In genomic region chr12:45072185-45072584, GRCm38 (mm10) we compare ENCODE assay signal across 10 mouse cellular contexts. TPM values are rescaled to one million over a fixed set of nuclear protein-coding genes. Genes with fewer than 3 reads are reported as not detected.
A peak's percentile ranks its signal among the peaks of the same experiment; 100 is the strongest.
DNase-seq lines count a peak whose midpoint lies in the region; ATAC-seq and TF ChIP-seq lines count a peak whose summit lies in the region.
"Had no signal": no experiment of that assay in that cellular context is flagged by ENCODE, and none has a peak within 500 bp of the region (broad histone marks: within the 10 kb centered on the region; RNA-seq: fewer than 3 reads in every experiment).

No protein-coding gene starts in this region.

- peak; percentile 37 to 52 for DNase-seq in heart, adult 18-20 months
- DNase-seq in heart, postnatal 10 days = no peak
- DNase-seq in midbrain, embryonic 10.5 days (ENCODE audit: low spot score) = no peak
- DNase-seq in kidney, postnatal 0 days (ENCODE audit: low spot score) = no peak
- no peak for DNase-seq in spleen, adult 18-20 months
- no peak for DNase-seq in cerebellum, adult 18-20 months
- DNase-seq: adrenal gland, postnatal 14 days; thymus, adult 2 months had no signal

- no peak for ATAC-seq in midbrain, embryonic 13.5 days
- no peak for ATAC-seq in kidney, postnatal 0 days (replicated peaks; ENCODE audit: low FRiP score, low read depth)
- no peak for ATAC-seq in stomach, embryonic 15.5 days (ENCODE audit: insufficient read depth, low FRiP score, low read depth)

- no peak overlapping the region for H3K27ac ChIP-seq in midbrain, embryonic 10.5 days (replicated peaks)
- H3K27ac ChIP-seq in midbrain, embryonic 13.5 days = no peak overlapping the region
- H3K27ac ChIP-seq in kidney, postnatal 0 days = no peak overlapping the region
- H3K27ac ChIP-seq in stomach, embryonic 15.5 days = no peak overlapping the region

- H3K4me1 ChIP-seq in midbrain, embryonic 10.5 days = peaks cover 55% of the 10 kb centered on the region
- H3K4me1 ChIP-seq in midbrain, embryonic 13.5 days (replicated peaks) = peaks cover 25% of the 10 kb centered on the region
- H3K4me1 ChIP-seq in kidney, postnatal 0 days (replicated peaks; ENCODE audit: insufficient read depth, low read length) = peaks cover 10% of the 10 kb centered on the region
- 0 out of 2 replicates have a peak, but pooled peaks cover 10% of the 10 kb centered on the region for H3K4me1 ChIP-seq in stomach, embryonic 15.5 days

- 61% methylated on average over 3 of the region's 3 CpGs for WGBS in midbrain, embryonic 10.5 days
- WGBS in midbrain, embryonic 13.5 days = 49% methylated on average over 3 of the region's 3 CpGs
- WGBS in kidney, postnatal 0 days = 40% methylated on average over 3 of the region's 3 CpGs
- WGBS in stomach, embryonic 15.5 days = 55% methylated on average over 3 of the region's 3 CpGs

- H3K36me3 ChIP-seq in midbrain, embryonic 10.5 days = no peaks in the 10 kb centered on the region
- H3K36me3 ChIP-seq in midbrain, embryonic 13.5 days = no peaks in the 10 kb centered on the region
- no peaks in the 10 kb centered on the region for H3K36me3 ChIP-seq in kidney, postnatal 0 days (ENCODE audit: insufficient read depth, low read length)
- H3K36me3 ChIP-seq in stomach, embryonic 15.5 days = no peaks in the 10 kb centered on the region

- H3K9me3 ChIP-seq in midbrain, embryonic 10.5 days (replicated peaks) = no peaks in the 10 kb centered on the region
- H3K9me3 ChIP-seq in midbrain, embryonic 13.5 days = no peaks in the 10 kb centered on the region
- H3K9me3 ChIP-seq in kidney, postnatal 0 days (replicated peaks; ENCODE audit: low read length) = no peaks in the 10 kb centered on the region
- H3K9me3 ChIP-seq in stomach, embryonic 15.5 days = no peaks in the 10 kb centered on the region

- H3K4me3 ChIP-seq in midbrain, embryonic 10.5 days = peak overlapping the region; percentile 79
- H3K4me3 ChIP-seq in midbrain, embryonic 13.5 days (replicated peaks) = no peak overlapping the region
- 0 out of 2 replicates have a peak overlapping the region, but pooled peaks have one; percentile 78 for H3K4me3 ChIP-seq in kidney, postnatal 0 days (replicated peaks; ENCODE audit: low read depth, low read length)
- no peak overlapping the region for H3K4me3 ChIP-seq in stomach, embryonic 15.5 days (replicated peaks)

- H3K4me2 ChIP-seq in midbrain, embryonic 13.5 days (replicated peaks) = no peak overlapping the region
- peak overlapping the region; percentile 98 for H3K4me2 ChIP-seq in kidney, postnatal 0 days (ENCODE audit: low read length)
- peak overlapping the region; percentile 98; the same call in 1 of the 2 replicates for H3K4me2 ChIP-seq in stomach, embryonic 15.5 days

- peak; percentile 45 for TF ChIP-seq CTCF in kidney, postnatal 0 days (IDR thresholded peaks at IDR 0.05; ENCODE audit: low read depth)

- intact Hi-C loops in heart, postnatal 10 days (cut with DNase I) = loop anchor here (2.0 to 5.0 kb wide), 4 partner anchors 60 to 223 kb away; no protein-coding TSS in a partner anchor

- H3K27me3 ChIP-seq in midbrain, embryonic 10.5 days (ENCODE audit: low read depth, poor library complexity, severe bottlenecking) = peaks cover 19% of the 10 kb centered on the region
- H3K27me3 ChIP-seq in midbrain, embryonic 13.5 days = peaks cover 2% of the 10 kb centered on the region; the same call in 1 of the 2 replicates
- H3K27me3 ChIP-seq in kidney, postnatal 0 days (ENCODE audit: insufficient read depth, low read length) = no peaks in the 10 kb centered on the region
- H3K27me3 ChIP-seq in stomach, embryonic 15.5 days (replicated peaks) = no peaks in the 10 kb centered on the region

- no peak overlapping the region for H3K9ac ChIP-seq in midbrain, embryonic 13.5 days (replicated peaks)
- H3K9ac ChIP-seq in kidney, postnatal 0 days (ENCODE audit: low read depth, low read length) = no peak overlapping the region
- H3K9ac ChIP-seq in stomach, embryonic 15.5 days = no peak overlapping the region

RNA-seq across cellular contexts. Expression of gene Stxbp6, which starts 2.3 kb away (rescaled TPM):
- 10 to 100 TPM in 1 of 2 experiments, 1 to 10 TPM in 1; 6.0 to 10.2 TPM for total RNA-seq in heart, adult 18-20 months (2021)
- 10 to 100 TPM in 1 of 2 experiments, 1 to 10 TPM in 1; 9.6 to 12.9 TPM for total RNA-seq in heart, postnatal 10 days (2021)
- 20.5 and 24.6 TPM in 2 replicates for polyA plus RNA-seq in midbrain, embryonic 10.5 days (2016; fragmentation: Nextera tagmentation; extraction: Ambion mirVana)
- polyA plus RNA-seq in midbrain, embryonic 13.5 days (2015; fragmentation: Nextera tagmentation; extraction: Ambion mirVana) = 9.5 and 9.6 TPM in 2 replicates
- polyA plus RNA-seq in kidney, postnatal 0 days (2015; fragmentation: Nextera tagmentation; extraction: Ambion mirVana) = 20.3 and 21.7 TPM in 2 replicates
- 19.2 and 29.1 TPM in 2 replicates for polyA plus RNA-seq in stomach, embryonic 15.5 days (2015; fragmentation: Nextera tagmentation; extraction: Ambion mirVana)

Comparison
In these comparisons a context has a peak if more than half of its experiments do, and no peak if none do; other contexts are left out.
1. DNase-seq: peak in heart, adult 18-20 months (2 of 2); none in heart, postnatal 10 days (0 of 2), midbrain, embryonic 10.5 days (single experiment), kidney, postnatal 0 days (single experiment), spleen, adult 18-20 months (0 of 2) and cerebellum, adult 18-20 months (0 of 2).
2. H3K4me3 ChIP-seq: peak in midbrain, embryonic 10.5 days (single experiment) and kidney, postnatal 0 days (single experiment); none in midbrain, embryonic 13.5 days (single experiment) and stomach, embryonic 15.5 days (single experiment).